Mouse (Mus musculus): ENCODE data around the gene Auh. TPM values are rescaled to one million over a fixed set of nuclear protein-coding genes. Genes with fewer than 3 reads are reported as not detected.

Gene Auh
- 41.8 and 46.8 TPM in 2 replicates for polyA plus RNA-seq (2015; fragmentation: Nextera tagmentation; extraction: Ambion mirVana)

DNA sequence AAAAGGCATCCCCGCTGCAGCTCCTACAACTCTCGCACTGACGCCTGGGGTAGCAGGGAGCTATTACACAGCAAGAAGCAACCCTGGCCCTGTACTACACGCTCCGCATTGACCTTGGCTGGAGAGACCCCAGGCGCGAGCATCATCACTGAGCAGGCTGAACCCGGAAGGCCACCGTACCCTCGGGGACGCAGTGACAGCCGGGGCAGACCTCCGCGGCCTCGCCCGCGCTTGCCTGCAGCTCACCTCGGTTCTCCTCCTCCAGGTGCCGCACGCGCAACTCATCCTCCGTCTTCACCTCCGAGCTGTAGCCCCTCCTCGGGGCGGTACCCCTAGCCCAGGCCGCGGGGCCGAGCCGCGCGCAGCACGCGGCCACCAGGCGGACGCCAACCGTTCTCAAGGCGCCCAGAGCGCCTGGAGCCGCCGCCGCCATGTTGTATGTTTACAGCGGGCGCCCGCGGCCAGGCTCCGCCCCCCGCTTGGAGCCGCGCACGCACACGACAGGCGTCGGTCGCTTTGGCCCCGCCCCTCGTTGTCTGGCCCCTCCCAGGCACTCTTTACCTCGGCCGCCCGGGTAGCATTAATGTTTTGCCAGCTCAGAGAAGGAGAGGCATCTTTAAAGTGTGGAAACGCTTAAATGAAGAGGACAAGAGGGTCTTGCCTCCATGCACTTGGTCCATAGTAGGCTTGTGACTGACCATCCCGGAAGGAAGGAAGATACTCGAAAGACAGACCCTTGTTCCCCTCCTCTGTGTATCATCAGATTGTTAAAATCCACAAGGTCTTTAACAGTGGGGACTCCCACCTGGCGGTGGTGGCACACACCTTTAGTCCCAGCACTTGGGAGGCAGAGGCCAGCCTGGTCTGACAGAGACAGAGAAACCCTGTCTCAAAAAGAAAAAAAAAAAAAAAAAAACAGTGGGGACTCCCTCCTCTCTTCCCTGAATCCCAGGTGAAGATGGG is at the start of gene Auh:
TSS of gene Auh (minus strand) at position 473 of the 963 bp plus-strand sequence.
- H3K9me3 ChIP-seq: no peaks in the 10 kb centered on the region
- no peaks in the 10 kb centered on the region for H3K27me3 ChIP-seq (replicated peaks)
- peak within 1 kb of the TSS; percentile 97 for H3K4me3 ChIP-seq (replicated peaks)
- peak within 1 kb of the TSS; percentile 88 for H3K9ac ChIP-seq
- H3K27ac ChIP-seq: peak within 1 kb of the TSS; percentile 81
- peak within 1 kb of the TSS; percentile 65 for H3K4me2 ChIP-seq (replicated peaks)
- H3K4me1 ChIP-seq (replicated peaks): peaks cover 13% of the 10 kb centered on the region
- ATAC-seq: peak; percentile 99
- under 1% methylated on average over 63 of the region's 63 CpGs for WGBS
- H3K36me3 ChIP-seq: no peaks in the 10 kb centered on the region

DNA sequence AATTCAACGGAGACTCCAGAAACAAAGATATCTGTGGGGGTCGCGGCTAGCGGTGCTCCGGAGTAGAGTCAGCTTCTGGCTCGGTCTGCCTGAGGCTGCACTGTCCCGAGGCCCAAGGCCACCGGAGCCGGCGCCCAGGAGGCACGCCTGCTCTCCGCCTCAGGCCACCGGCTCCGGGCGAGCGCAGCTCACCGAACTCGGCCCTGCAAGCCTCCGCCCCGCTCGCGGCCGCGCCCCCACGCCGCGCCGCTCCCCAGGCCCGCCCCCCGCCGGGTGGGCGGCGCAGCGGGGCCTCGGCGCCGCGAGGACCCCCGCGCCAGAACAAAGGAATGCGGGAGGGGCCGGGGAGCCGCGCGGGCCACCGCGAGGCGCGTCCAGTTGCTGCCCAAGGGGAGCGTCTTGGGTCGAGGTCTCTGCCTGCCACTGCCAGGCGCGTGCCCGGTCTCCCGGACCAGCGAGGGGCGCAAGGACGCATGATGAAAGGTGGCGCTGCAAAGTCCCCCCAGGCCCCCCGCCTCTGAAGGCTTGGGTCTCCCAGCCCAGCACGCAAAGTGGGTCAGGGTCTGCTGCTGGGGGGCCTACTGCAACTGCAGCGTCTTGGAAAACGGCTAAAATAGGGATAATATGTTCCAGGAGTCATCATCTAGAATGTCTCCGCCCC is 49.0 kb upstream of the Auh start:
- Histone ChIP-seq H3K27me3 (replicated peaks) (no peaks in the 10 kb centered on the region), H3K9ac (peak overlapping the region; percentile 68), H3K4me2 (replicated peaks) (peak overlapping the region; percentile 93), H3K9me3 (no peaks in the 10 kb centered on the region), H3K36me3 (no peaks in the 10 kb centered on the region), H3K4me3 (replicated peaks) (peak overlapping the region; percentile 66), H3K4me1 (replicated peaks) (peaks cover 22% of the 10 kb centered on the region), H3K27ac (peak overlapping the region; percentile 81)
- peak; percentile 14 for ATAC-seq
- WGBS: under 1% methylated on average over 61 of the region's 64 CpGs

DNA sequence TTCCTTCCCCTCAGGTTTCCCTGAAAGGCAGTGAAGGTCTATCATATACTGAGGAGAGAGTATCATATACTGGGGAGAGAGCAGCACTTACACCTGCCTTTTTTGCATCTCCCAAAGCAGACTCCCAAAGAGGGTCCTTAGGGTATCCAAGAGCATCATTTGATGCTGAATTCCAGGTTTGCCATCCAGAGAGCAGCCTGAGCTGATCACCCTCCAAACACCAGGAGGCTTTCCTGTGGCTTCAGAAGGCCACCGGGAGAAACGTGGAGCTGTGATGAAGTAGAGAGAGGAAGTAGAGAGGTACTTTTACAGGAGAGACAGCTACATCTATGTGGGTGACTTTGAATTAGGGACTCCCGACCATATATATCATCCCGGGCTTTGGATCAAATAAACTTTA is 48.3 kb upstream of the Auh start:
- H3K27ac ChIP-seq: no peak overlapping the region
- H3K4me1 ChIP-seq (replicated peaks): peaks cover 22% of the 10 kb centered on the region
- H3K9ac ChIP-seq: peak overlapping the region; percentile 68; the same call in 1 of the 2 replicates
- H3K9me3 ChIP-seq: no peaks in the 10 kb centered on the region
- peak overlapping the region; percentile 66 for H3K4me3 ChIP-seq (replicated peaks)
- peak overlapping the region; percentile 93 for H3K4me2 ChIP-seq (replicated peaks)
- no peak for ATAC-seq
- H3K36me3 ChIP-seq: no peaks in the 10 kb centered on the region
- WGBS: 33% methylated on average over 4 of the region's 4 CpGs
- H3K27me3 ChIP-seq (replicated peaks): no peaks in the 10 kb centered on the region

DNA sequence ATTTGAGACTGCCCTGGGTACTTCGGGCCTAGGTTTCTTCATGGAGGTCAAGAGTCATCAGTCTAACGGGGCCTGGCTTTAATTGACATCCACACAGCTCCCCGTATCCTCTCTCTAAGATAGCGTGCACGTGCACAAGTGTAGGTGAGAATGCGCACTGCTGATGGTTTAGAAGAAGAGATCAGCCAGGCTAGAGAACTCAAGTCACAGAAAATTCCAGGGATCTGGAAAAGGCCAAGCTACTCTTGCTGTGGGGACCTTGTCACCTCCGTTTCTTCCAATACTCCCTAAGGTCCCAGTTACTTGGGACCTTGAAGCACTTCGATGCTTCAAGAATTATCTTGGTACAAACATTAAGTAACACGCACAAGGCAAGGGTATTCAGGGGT is 47.7 kb upstream of the Auh start:
- Histone ChIP-seq H3K36me3 (no peaks in the 10 kb centered on the region), H3K9me3 (no peaks in the 10 kb centered on the region), H3K9ac (0 out of 2 replicates have a peak overlapping the region, but pooled peaks have one; percentile 68), H3K4me3 (replicated peaks) (no peak overlapping the region), H3K27ac (0 out of 2 replicates have a peak overlapping the region, but pooled peaks have one; percentile 24), H3K27me3 (replicated peaks) (no peaks in the 10 kb centered on the region), H3K4me1 (replicated peaks) (peaks cover 21% of the 10 kb centered on the region), H3K4me2 (replicated peaks) (peak overlapping the region; percentile 93)
- 86% methylated on average over 9 of the region's 9 CpGs for WGBS
- ATAC-seq: no peak

DNA sequence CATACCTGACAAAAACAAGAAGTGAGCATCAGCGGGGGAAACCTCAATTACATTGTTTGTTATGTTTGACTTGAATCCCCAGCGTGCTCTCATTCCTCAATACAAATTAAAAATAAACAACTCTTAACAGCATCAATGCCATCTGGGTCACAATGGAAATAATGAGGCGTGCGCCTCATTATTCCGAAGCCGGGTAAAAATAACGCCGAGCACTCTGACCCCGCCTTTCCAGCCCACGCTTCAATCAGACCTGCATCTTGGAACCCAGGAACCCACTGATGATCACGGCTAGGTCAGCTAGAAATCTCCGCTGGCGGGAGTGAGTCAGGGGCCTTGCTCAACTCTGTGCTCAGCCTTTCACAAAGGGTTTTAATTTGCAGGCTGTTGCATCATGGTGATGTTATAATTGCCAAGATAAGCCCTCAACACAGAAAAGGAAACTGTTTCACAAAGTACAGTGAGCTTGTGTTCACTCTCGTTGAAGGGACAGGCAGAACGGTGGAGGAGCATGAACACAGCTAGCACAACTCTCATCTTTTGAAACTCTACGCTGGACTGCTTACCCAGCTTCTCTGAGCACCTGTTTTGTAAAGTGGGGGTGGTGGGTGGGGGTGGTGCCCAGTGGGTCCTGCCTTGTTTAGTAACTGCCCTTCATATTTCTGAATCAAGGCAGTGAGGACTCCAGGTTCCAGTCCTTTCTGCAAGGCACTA is 47.2 kb upstream of the Auh start:
- Histone ChIP-seq H3K27me3 (replicated peaks) (no peaks in the 10 kb centered on the region), H3K9me3 (no peaks in the 10 kb centered on the region), H3K36me3 (no peaks in the 10 kb centered on the region), H3K9ac (no peak overlapping the region), H3K4me2 (replicated peaks) (peak overlapping the region; percentile 93), H3K27ac (0 out of 2 replicates have a peak overlapping the region, but pooled peaks have one; percentile 24), H3K4me3 (replicated peaks) (no peak overlapping the region), H3K4me1 (replicated peaks) (peaks cover 16% of the 10 kb centered on the region)
- WGBS: 49% methylated on average over 16 of the region's 16 CpGs
- ATAC-seq: no peak; the same call in 1 of the 2 replicates

DNA sequence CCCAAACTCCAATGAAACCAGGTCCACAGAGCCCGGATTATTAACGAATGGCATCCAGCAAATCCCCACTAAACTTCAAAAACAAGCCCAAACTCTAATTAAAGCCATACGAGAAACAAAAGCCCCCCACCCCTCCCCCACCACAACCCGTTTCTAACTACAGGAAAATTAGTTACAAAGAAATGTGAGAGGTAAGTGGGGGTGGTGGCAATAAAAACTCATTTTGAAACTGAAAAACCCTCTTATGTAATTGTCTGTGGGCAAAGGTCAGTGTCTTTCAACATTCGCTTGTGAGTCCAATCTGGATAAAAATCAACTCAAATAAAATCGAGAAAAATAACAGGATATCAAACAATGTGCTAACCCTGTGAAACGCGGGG is 46.6 kb upstream of the Auh start:
- peak overlapping the region; percentile 93 for H3K4me2 ChIP-seq (replicated peaks)
- H3K9ac ChIP-seq: no peak overlapping the region
- ATAC-seq: no peak
- H3K4me3 ChIP-seq (replicated peaks): no peak overlapping the region
- no peaks in the 10 kb centered on the region for H3K36me3 ChIP-seq
- H3K27me3 ChIP-seq (replicated peaks): no peaks in the 10 kb centered on the region
- peaks cover 16% of the 10 kb centered on the region for H3K4me1 ChIP-seq (replicated peaks)
- no peaks in the 10 kb centered on the region for H3K9me3 ChIP-seq
- WGBS: 42% methylated on average over 8 of the region's 8 CpGs
- H3K27ac ChIP-seq: no peak overlapping the region

DNA sequence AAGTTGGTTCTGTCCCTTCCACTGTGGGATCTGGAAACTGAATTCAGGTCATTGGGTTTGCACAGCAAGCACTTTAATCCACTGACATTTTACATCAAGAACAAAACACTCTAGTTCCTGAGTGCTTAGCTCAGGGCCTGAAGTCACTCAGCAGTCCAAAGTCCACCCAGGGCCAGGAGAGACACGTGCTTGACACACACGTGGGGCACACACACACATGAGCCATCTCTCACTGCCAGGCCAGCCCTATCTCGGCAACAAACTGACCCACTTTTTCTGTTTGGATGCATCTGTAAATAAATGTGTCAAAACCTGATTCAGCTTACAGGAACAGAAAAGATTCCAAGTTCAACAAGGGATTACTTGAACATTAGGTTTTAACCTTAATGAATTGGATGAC is 45.2 kb upstream of the Auh start:
- H3K9ac ChIP-seq: no peak overlapping the region
- no peaks in the 10 kb centered on the region for H3K27me3 ChIP-seq (replicated peaks)
- H3K4me2 ChIP-seq (replicated peaks): no peak overlapping the region
- peaks cover 16% of the 10 kb centered on the region for H3K4me1 ChIP-seq (replicated peaks)
- 62% methylated on average over 3 of the region's 3 CpGs for WGBS
- no peak overlapping the region for H3K4me3 ChIP-seq (replicated peaks)
- H3K27ac ChIP-seq: no peak overlapping the region
- ATAC-seq: peak; percentile 64; the same call in 1 of the 2 replicates
- H3K36me3 ChIP-seq: no peaks in the 10 kb centered on the region
- H3K9me3 ChIP-seq: no peaks in the 10 kb centered on the region

DNA sequence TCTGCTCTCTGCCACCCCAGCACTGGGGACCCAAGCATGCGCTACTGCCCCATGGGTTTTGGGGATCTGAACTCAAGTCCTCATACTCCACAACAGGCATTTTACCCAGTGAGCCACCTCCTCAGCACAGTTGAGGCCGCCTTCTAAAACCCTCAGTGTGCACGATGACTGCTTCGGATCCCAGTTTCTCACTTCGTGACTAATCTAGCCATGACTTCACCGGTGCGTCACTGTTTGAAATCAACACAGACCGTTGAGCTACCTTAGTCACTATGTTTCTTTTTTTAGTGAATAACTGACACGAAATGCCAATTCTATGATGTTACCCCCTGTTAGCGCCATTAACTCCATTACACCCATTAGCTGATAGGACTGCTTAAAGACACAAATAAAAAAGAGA is 43.9 kb upstream of the Auh start:
- Histone ChIP-seq H3K4me3 (replicated peaks) (no peak overlapping the region), H3K9ac (no peak overlapping the region), H3K9me3 (no peaks in the 10 kb centered on the region), H3K4me1 (replicated peaks) (peaks cover 16% of the 10 kb centered on the region), H3K4me2 (replicated peaks) (no peak overlapping the region), H3K27ac (no peak overlapping the region), H3K27me3 (replicated peaks) (no peaks in the 10 kb centered on the region), H3K36me3 (peaks cover 3% of the 10 kb centered on the region; the same call in 1 of the 2 replicates)
- ATAC-seq: no peak
- WGBS: 95% methylated on average over 10 of the region's 10 CpGs

DNA sequence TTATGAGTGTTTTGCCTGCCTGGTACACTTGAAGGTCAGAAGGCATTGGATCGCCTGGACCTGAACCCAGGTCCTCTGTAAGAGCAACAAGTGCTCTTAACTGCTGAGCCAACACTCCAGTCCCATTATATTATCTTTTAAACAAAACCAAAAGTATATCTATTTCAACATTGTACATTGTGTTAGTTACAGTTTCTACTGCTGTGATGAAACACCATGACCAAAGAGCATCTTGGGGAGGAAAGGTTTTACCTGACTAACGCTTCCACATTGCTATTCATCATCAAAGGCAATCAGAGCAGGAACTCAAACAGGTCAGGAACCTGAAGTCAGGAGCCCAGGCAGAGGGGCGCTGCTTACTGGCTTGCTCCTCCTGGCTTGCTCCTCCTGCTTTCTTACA is 43.1 kb upstream of the Auh start:
- Histone ChIP-seq H3K4me3 (replicated peaks) (no peak overlapping the region), H3K4me2 (replicated peaks) (no peak overlapping the region), H3K27me3 (replicated peaks) (no peaks in the 10 kb centered on the region), H3K27ac (no peak overlapping the region), H3K4me1 (replicated peaks) (peaks cover 13% of the 10 kb centered on the region), H3K9me3 (no peaks in the 10 kb centered on the region), H3K9ac (no peak overlapping the region), H3K36me3 (peaks cover 11% of the 10 kb centered on the region)
- WGBS: 84% methylated on average over 3 of the region's 3 CpGs
- no peak for ATAC-seq

DNA sequence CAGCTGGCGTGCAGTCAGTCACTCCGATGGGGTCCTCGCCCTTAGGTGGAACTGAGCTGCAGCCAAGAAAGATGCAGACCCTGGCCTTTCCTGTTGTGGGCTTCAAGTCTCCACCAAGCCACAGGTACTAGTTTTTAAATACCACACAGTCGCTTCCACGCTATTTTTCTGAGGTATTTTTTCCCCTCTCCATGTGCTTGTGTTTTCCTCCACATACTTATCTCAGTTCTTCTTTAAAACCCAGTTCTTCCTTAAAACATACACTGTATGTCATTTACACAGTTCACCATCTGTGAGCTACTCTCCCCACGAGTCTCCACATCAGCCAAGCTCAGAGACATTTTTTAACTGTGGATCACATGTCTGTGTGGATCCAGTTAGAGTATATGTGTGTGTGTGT is 41.4 kb upstream of the Auh start:
- Histone ChIP-seq H3K9me3 (no peaks in the 10 kb centered on the region), H3K4me2 (replicated peaks) (no peak overlapping the region), H3K27ac (no peak overlapping the region), H3K4me3 (replicated peaks) (no peak overlapping the region), H3K9ac (no peak overlapping the region), H3K4me1 (replicated peaks) (0 out of 2 replicates have a peak, but pooled peaks cover 5% of the 10 kb centered on the region), H3K27me3 (replicated peaks) (no peaks in the 10 kb centered on the region), H3K36me3 (peaks cover 22% of the 10 kb centered on the region)
- 84% methylated on average over 6 of the region's 6 CpGs for WGBS
- no peak for ATAC-seq

DNA sequence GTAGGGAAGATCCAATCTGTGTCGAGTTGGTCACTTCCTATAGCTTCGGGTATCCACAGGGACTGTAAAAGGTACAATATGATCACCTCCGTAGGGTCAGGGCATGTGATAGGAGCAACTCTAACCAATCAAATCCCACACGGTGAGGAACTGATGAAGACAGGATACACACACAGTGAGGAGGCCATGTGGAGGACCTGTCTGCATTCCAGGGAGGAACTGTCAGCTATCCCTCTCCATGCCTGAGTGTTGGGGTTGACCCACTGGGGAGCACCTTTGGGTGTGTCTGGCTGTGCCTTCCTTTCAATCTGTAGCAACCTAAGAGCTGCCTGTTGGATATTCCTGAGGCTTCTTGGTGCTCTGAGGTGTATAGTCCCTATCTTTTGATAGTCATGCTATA is 33.4 kb upstream of the Auh start:
- Histone ChIP-seq H3K4me3 (replicated peaks) (no peak overlapping the region), H3K27me3 (replicated peaks) (no peaks in the 10 kb centered on the region), H3K4me1 (replicated peaks) (no peaks in the 10 kb centered on the region), H3K27ac (no peak overlapping the region), H3K9me3 (no peaks in the 10 kb centered on the region), H3K36me3 (peaks cover 20% of the 10 kb centered on the region), H3K9ac (no peak overlapping the region), H3K4me2 (replicated peaks) (no peak overlapping the region)
- 88% methylated on average over 4 of the region's 4 CpGs for WGBS
- ATAC-seq: no peak

DNA sequence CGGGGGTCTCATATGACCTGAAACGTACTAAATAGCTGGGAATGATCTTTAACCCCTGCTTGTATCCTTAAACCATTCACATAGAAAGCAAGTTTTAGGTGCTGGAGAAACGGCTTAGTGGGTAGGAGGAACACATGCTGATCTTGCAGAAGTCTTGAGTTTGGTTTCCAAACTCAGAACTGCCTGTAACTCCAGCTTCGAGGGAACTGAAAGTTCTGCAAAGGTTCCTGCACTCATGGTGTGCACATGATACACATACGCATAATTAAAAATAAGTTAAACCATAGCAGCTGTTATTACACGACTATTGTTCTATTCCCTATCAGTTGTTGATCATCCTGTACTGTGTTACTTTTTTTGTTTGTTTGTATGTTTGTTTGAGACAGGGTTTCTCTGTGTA is 32.9 kb upstream of the Auh start:
- WGBS: 85% methylated on average over 6 of the region's 6 CpGs
- H3K27ac ChIP-seq: no peak overlapping the region
- ATAC-seq: no peak
- H3K27me3 ChIP-seq (replicated peaks): no peaks in the 10 kb centered on the region
- H3K4me1 ChIP-seq (replicated peaks): no peaks in the 10 kb centered on the region
- H3K36me3 ChIP-seq: peaks cover 14% of the 10 kb centered on the region
- no peak overlapping the region for H3K9ac ChIP-seq
- H3K4me2 ChIP-seq (replicated peaks): no peak overlapping the region
- H3K4me3 ChIP-seq (replicated peaks): no peak overlapping the region
- H3K9me3 ChIP-seq: no peaks in the 10 kb centered on the region
